Mouse (Mus musculus): ENCODE measurements around the gene Atp5c1. TPM values are rescaled to one million over a fixed set of nuclear protein-coding genes. Genes with fewer than 3 reads are reported as not detected.

Gene Atp5c1
- polyA plus RNA-seq, 2 experiments = 186 to 390 TPM

- DNase-seq (ENCODE audit: low read depth in 3 of 3, low spot score in 3 of 3) (no peak), ATAC-seq (ENCODE audit: insufficient read depth) (no peak)
- no peak overlapping the region for H3K27ac ChIP-seq
- H3K4me2 ChIP-seq (ENCODE audit: low read depth) = no peak overlapping the region
- no peaks in the 10 kb centered on the region for H3K4me1 ChIP-seq (replicated peaks; ENCODE audit: control insufficient read depth in 2 of 2, insufficient read depth in 2 of 2, low read length in 1 of 2)
- peaks cover 75% of the 10 kb centered on the region for H3K36me3 ChIP-seq (replicated peaks; ENCODE audit: control insufficient read depth, insufficient read depth, low read depth)
- H3K9ac ChIP-seq (replicated peaks) = no peak overlapping the region
- no peak overlapping the region for H3K4me3 ChIP-seq (ENCODE audit: insufficient read depth in 1 of 2, low read depth in 2 of 2, low read length in 2 of 2)
- no peaks in the 10 kb centered on the region for H3K9me3 ChIP-seq (ENCODE audit: control insufficient read depth, low read length)
- TF ChIP-seq CTCF (IDR thresholded peaks at IDR 0.05; ENCODE audit: low read depth) (no peak), EP300 (IDR thresholded peaks at IDR 0.05; ENCODE audit: low read depth) (no peak)
- no peaks in the 10 kb centered on the region for H3K27me3 ChIP-seq (ENCODE audit: control insufficient read depth, insufficient read depth, low read length)
- WGBS (ENCODE audit: insufficient replicate concordance) = 69% methylated on average over 5 of the region's 5 CpGs
Measured at GRCm38 (mm10) chr2:10058836-10059235, 21.5 kb downstream of the Atp5c1 start.

GRCm38 (mm10) chr2:10051996-10052395, 28.3 kb downstream of the Atp5c1 start:
- no peak overlapping the region for H3K9ac ChIP-seq (replicated peaks)
- no peak overlapping the region for H3K27ac ChIP-seq
- H3K4me1 ChIP-seq (replicated peaks; ENCODE audit: control insufficient read depth in 2 of 2, insufficient read depth in 2 of 2, low read length in 1 of 2) = peaks cover 4 to 7% of the 10 kb centered on the region in 2 experiments
- no peak overlapping the region for H3K4me2 ChIP-seq (ENCODE audit: low read depth)
- H3K4me3 ChIP-seq (ENCODE audit: insufficient read depth in 1 of 2, low read depth in 2 of 2, low read length in 2 of 2) = no peak overlapping the region
- 84% methylated on average over 1 of the region's 1 CpGs for WGBS (ENCODE audit: insufficient replicate concordance)
- H3K27me3 ChIP-seq (ENCODE audit: control insufficient read depth, insufficient read depth, low read length) = no peaks in the 10 kb centered on the region
- TF ChIP-seq EP300 (IDR thresholded peaks at IDR 0.05; ENCODE audit: low read depth) (no peak), CTCF (IDR thresholded peaks at IDR 0.05; ENCODE audit: low read depth) (no peak)
- ATAC-seq (ENCODE audit: insufficient read depth) (no peak), DNase-seq (ENCODE audit: low read depth in 3 of 3, low spot score in 3 of 3) (no peak)
- no peaks in the 10 kb centered on the region for H3K9me3 ChIP-seq (ENCODE audit: control insufficient read depth, low read length)
- peaks cover 21% of the 10 kb centered on the region for H3K36me3 ChIP-seq (replicated peaks; ENCODE audit: control insufficient read depth, insufficient read depth, low read depth)

GRCm38 (mm10) chr2:10050878-10051277, 29.4 kb downstream of the Atp5c1 start:
- DNase-seq (ENCODE audit: low read depth in 3 of 3, low spot score in 3 of 3) = no peak
- H3K27ac ChIP-seq = no peak overlapping the region
- ATAC-seq (ENCODE audit: insufficient read depth) = no peak
- H3K4me2 ChIP-seq (ENCODE audit: low read depth) = no peak overlapping the region
- H3K9ac ChIP-seq (replicated peaks) = no peak overlapping the region
- peaks cover 14% of the 10 kb centered on the region for H3K36me3 ChIP-seq (replicated peaks; ENCODE audit: control insufficient read depth, insufficient read depth, low read depth)
- 71% methylated on average over 3 of the region's 3 CpGs for WGBS (ENCODE audit: insufficient replicate concordance)
- no peaks in the 10 kb centered on the region for H3K27me3 ChIP-seq (ENCODE audit: control insufficient read depth, insufficient read depth, low read length)
- TF ChIP-seq CTCF (IDR thresholded peaks at IDR 0.05; ENCODE audit: low read depth) (no peak), EP300 (IDR thresholded peaks at IDR 0.05; ENCODE audit: low read depth) (no peak)
- no peaks in the 10 kb centered on the region for H3K9me3 ChIP-seq (ENCODE audit: control insufficient read depth, low read length)
- no peak overlapping the region for H3K4me3 ChIP-seq (ENCODE audit: insufficient read depth in 1 of 2, low read depth in 2 of 2, low read length in 2 of 2)
- peaks cover 4 to 10% of the 10 kb centered on the region in 2 experiments for H3K4me1 ChIP-seq (replicated peaks; ENCODE audit: control insufficient read depth in 2 of 2, insufficient read depth in 2 of 2, low read length in 1 of 2)

- peak overlapping the region; percentile 73 for H3K9ac ChIP-seq (replicated peaks)
- H3K36me3 ChIP-seq (replicated peaks; ENCODE audit: control insufficient read depth, insufficient read depth, low read depth) = 0 out of 2 replicates have a peak, but pooled peaks cover 4% of the 10 kb centered on the region
- DNase-seq (ENCODE audit: low read depth in 3 of 3, low spot score in 3 of 3) = peak in 1 of 3 experiments; percentile 11
- 9% methylated on average over 10 of the region's 10 CpGs for WGBS (ENCODE audit: insufficient replicate concordance)
- no peak overlapping the region for H3K27ac ChIP-seq
- peak overlapping the region; percentile 77 for H3K4me2 ChIP-seq (ENCODE audit: low read depth)
- H3K9me3 ChIP-seq (ENCODE audit: control insufficient read depth, low read length) = no peaks in the 10 kb centered on the region
- no peak for ATAC-seq (ENCODE audit: insufficient read depth)
- peaks cover 4 to 10% of the 10 kb centered on the region in 2 experiments for H3K4me1 ChIP-seq (replicated peaks; ENCODE audit: control insufficient read depth in 2 of 2, insufficient read depth in 2 of 2, low read length in 1 of 2)
- H3K4me3 ChIP-seq (ENCODE audit: insufficient read depth in 1 of 2, low read depth in 2 of 2, low read length in 2 of 2) = peak overlapping the region; percentile 78 to 98
- no peaks in the 10 kb centered on the region for H3K27me3 ChIP-seq (ENCODE audit: control insufficient read depth, insufficient read depth, low read length)
- TF ChIP-seq CTCF (IDR thresholded peaks at IDR 0.05; ENCODE audit: low read depth) (no peak), EP300 (IDR thresholded peaks at IDR 0.05; ENCODE audit: low read depth) (no peak)
Measured at GRCm38 (mm10) chr2:10049456-10049855, 30.9 kb downstream of the Atp5c1 start.

GRCm38 (mm10) chr2:10048461-10048860, 31.8 kb downstream of the Atp5c1 start, which contains the start of gene Taf3:
TSS of gene Taf3 (minus strand) at chr2:10048596.
- no peaks in the 10 kb centered on the region for H3K9me3 ChIP-seq (ENCODE audit: control insufficient read depth, low read length)
- peak within 1 kb of the TSS; percentile 87 for H3K4me2 ChIP-seq (ENCODE audit: low read depth)
- no peaks in the 10 kb centered on the region for H3K36me3 ChIP-seq (replicated peaks; ENCODE audit: control insufficient read depth, insufficient read depth, low read depth)
- H3K27ac ChIP-seq = no peak within 1 kb of the TSS
- peaks cover 4 to 10% of the 10 kb centered on the region in 2 experiments for H3K4me1 ChIP-seq (replicated peaks; ENCODE audit: control insufficient read depth in 2 of 2, insufficient read depth in 2 of 2, low read length in 1 of 2)
- no peaks in the 10 kb centered on the region for H3K27me3 ChIP-seq (ENCODE audit: control insufficient read depth, insufficient read depth, low read length)
- TF ChIP-seq EP300 (IDR thresholded peaks at IDR 0.05; ENCODE audit: low read depth) (no peak), CTCF (IDR thresholded peaks at IDR 0.05; ENCODE audit: low read depth) (no peak)
- under 1% methylated on average over 36 of the region's 36 CpGs for WGBS (ENCODE audit: insufficient replicate concordance)
- DNase-seq (ENCODE audit: low read depth in 3 of 3, low spot score in 3 of 3) (peak; percentile 87 to 90 (median 89)), ATAC-seq (ENCODE audit: insufficient read depth) (peak; percentile 96)
- H3K4me3 ChIP-seq (ENCODE audit: insufficient read depth in 1 of 2, low read depth in 2 of 2, low read length in 2 of 2) = peak within 1 kb of the TSS; percentile 92 to 98
- H3K9ac ChIP-seq (replicated peaks) = peak within 1 kb of the TSS; percentile 84

Measured in liver, embryonic 14.5 days (tissue).